Mouse (Mus musculus) layer of hippocampus, postnatal 36 days (tissue): ENCODE measurements around the gene Ccdc136. TPM values are rescaled to one million over a fixed set of nuclear protein-coding genes. Genes with fewer than 3 reads are reported as not detected.

Source experiments
- DNase-seq, 2 experiments: peaks; one replicate each; pipeline ENCODE4 v3.0.0; 2022
- microRNA-seq, 2 experiments: library from miRNA; unstranded; fragments of <30 nt; microRNA quantifications; one replicate each; pipeline ENCODE4 v1.2.0; 2021
- total RNA-seq, 2 experiments: library from RNA; stranded (reverse); gene quantifications; 2 replicates each; pipeline ENCODE4 v1.2.3; 2021

The Ccdc136 gene
- total RNA-seq, 2 experiments from 2014 or later = 62.7 to 64.8 TPM

DNA sequence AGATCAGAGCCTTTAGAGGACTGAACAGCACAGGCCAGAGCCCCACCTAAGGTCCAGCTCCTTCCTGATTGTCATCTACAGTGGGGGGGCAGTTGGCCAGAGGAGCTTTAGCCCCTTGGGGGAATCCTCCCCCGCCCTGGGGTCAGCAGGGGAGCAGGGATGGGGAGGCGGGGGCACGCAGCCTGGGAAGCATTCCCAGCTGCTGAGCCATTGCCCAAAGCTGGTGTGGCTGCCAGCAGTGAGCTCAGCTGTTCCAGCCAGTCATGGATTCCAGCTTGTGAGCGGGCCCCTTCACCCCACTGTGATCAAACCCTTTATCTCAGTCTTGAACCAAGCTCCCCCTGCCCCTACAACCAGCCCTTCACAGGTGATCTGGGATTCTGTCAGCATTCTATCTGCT, 43.1 kb downstream of the Ccdc136 start:
- DNase-seq = peak in 1 of 2 experiments; percentile 20

DNA sequence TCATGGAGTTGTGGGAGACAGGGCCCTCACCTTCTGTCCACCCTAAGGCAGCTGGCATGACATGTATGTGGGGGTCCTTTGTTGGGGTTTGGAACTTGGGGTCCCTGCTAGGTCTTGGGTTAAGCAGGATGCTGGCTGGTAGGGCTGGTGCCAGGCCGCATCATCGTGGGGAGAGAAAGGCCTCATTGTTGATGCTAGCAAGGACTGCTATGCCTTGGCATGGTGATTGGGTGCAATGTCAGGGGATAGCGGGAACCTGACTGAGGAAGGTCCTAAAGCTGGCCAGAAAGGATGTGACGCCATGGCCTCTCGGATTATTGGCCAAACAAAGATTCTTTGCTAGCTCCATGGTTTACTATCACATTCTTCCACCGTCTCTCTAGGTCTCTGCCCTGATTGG, 43.7 kb downstream of the Ccdc136 start:
- DNase-seq = no peak

DNA sequence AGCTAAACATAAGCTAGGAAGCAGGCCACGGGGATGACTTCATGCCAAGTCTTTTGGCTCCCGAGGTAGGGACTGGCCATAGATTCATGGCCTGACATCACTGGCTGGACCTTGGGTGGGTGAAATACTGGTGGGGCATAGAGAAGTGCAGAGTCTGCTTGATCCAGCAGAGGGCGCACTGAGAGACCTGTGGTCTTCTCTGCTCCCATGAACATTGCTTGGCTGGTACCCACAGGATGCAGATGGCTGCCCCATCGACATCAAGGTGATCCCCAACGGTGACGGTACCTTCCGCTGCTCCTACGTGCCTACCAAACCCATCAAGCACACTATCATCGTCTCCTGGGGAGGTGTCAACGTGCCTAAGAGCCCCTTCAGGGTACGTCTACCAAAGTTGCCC, 48.7 kb downstream of the Ccdc136 start:
- DNase-seq = no peak

DNA sequence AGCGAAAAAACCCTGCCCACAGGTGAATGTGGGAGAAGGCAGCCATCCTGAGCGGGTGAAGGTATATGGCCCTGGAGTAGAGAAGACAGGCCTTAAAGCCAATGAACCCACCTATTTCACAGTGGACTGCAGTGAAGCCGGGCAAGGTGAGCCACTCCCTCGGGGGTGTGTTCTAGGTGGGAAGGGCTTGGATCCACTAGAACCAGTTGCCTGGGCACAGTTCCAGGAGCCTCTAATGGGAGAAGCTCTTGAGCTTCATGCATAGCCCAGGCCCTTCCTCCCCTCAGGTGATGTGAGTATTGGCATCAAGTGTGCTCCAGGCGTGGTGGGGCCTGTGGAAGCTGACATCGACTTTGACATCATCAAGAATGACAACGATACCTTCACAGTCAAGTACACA, 49.2 kb downstream of the Ccdc136 start:
- DNase-seq = no peak

DNA sequence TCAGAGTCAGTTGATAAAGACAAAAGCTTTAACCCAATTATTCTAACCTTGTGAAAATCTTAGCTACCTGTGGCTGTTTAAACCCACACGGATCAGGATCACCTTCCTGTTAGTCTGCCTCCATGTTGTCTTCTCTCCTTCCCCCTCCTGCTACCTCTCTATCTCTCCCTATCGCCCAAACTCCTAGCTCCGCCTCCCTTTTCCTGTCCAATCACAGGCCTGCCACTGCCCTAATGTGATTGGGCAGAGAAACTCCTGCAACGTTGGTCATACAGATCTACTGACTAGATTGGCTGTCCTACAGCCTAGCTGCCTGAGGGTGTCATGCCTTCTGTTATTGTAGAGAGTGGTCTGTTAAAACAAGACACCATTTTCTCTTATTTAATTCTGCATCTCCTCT, 53.7 kb downstream of the Ccdc136 start:
- DNase-seq = no peak

DNA sequence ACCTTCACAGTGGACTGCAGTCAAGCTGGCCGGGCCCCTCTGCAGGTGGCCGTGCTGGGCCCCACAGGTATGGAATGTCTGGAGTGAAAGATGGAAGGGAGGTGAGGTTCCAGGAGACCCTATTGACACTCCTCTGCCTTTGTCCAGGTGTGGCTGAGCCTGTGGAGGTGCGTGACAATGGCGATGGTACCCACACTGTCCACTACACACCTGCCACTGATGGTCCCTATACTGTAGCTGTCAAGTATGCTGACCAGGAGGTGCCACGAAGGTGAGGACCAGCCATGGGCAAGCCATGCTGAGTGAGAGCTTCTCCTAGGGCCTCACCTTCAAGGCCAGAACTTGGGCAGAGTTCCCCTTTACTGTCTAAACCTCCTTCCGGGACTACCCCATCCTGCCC, 54.6 kb downstream of the Ccdc136 start:
- DNase-seq = no peak

DNA sequence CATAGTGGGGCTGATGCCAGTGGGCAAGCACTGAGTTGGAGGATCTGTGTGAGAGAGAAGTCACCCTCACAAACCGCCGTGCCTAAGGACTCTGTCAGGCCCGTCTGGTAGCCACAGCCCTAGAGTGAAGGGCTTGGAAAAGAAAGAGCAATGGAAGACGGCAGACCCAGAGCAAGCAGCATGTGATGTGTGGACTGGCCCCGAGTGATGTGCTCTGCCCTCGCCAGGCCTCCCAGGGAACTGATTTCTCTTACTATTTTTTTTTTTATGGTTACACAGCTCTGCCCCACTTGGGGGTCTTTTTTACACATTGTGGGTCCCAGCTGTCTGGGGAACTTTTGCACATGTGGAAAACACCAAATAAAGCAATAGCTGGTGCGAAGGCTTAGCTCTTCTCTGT, 65.4 kb downstream of the Ccdc136 start:
- DNase-seq = no peak

DNA sequence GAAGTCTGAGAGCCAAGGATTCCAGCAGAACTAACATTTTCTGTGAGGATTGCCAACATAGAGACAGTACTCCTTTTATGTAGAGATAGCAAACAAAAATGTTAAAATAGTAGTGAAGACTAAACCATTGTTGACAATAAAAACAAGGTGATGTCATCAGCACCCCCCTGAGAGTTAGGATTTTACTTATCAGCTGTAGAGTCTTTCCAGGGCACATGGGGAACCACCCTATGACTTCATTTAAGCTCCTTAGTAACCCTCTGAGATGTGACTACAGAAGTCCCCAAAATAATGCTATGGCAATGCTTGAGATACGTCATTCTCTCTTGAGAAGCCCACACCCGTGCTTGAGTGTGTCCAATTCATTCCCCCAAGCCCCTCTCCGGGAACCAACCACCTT, 67.3 kb downstream of the Ccdc136 start:
- no peak for DNase-seq

DNA sequence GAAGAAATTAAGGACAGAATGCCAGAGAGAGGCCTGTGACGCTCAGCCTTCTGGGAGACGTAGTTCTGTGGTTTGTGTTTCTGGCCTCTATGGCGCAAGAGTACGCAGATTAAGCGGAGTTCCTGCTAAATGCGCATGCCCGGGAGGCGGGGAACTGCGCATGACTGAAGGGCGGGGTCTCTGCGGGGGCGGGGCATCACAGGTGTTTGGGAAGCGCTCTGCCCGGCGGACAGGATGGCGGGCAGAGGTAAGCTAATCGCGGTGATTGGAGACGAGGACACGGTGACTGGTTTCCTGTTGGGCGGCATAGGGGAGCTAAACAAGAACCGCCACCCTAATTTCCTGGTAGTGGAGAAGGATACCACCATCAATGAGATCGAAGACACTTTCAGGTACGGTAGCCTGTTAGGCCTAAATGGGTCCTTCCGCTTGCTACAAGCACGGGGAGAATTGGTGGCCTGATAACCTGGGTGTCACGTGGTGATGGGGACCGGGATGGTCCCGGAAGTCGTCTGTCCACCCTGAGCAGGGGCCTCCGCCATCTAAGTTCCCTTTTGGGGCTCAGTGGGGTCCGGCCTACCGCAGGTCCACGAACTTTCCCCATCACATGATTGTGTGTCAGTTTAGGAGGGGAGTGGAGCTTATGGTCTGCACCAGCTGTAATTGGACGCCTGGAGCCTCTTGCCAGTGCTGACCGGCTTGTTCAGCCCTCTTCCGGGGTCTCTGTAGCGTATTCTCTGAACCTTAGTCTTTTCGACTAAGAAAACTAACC, 71.7 kb downstream of the Ccdc136 start, which contains the start of gene Atp6v1f:
TSS of gene Atp6v1f (plus strand) at position 136 of the 772 bp plus-strand sequence.
- DNase-seq = peak; percentile 90

DNA sequence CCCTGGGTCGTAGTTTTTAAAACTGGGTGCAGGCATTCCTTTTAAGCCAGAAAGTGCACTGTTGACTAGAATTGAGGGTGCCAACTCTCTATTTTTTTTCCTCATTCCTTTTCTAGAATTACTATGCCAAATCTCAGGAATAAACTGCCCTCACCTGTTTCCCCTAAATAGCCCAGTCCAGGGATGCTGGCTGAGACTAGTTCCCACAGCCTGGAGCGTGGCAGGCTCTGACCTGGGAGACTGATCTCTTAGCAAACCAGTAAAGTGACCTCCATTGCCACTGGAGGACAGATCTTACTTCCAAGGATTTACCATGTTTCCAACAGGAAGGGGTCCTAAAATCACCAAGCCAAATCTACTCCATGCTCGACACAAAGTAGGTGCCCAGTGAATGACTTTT, 72.7 kb downstream of the Ccdc136 start:
- DNase-seq = no peak

DNA sequence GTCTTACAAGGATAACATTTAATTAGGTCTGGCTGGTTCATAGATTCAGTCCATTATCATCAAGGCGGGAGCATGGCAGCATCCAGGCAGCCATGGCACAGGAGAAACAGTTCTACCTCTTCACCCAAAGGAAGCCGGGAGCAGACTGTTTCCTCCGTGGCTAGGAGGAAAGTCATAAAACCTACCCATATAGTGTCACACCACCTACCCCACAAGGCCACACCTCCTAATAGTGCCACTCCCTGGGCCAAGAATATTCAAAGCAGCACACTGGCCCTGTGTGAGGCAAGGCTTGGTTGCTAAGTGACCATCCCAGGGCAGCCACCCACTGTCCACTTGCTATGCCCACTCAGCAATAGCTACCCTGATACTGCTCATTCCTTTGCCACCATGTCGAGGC, 75.0 kb downstream of the Ccdc136 start, which contains the start of gene Atp6v1fnb:
TSS of gene Atp6v1fnb (plus strand) at position 301 of the 400 bp plus-strand sequence.
- DNase-seq = no peak

DNA sequence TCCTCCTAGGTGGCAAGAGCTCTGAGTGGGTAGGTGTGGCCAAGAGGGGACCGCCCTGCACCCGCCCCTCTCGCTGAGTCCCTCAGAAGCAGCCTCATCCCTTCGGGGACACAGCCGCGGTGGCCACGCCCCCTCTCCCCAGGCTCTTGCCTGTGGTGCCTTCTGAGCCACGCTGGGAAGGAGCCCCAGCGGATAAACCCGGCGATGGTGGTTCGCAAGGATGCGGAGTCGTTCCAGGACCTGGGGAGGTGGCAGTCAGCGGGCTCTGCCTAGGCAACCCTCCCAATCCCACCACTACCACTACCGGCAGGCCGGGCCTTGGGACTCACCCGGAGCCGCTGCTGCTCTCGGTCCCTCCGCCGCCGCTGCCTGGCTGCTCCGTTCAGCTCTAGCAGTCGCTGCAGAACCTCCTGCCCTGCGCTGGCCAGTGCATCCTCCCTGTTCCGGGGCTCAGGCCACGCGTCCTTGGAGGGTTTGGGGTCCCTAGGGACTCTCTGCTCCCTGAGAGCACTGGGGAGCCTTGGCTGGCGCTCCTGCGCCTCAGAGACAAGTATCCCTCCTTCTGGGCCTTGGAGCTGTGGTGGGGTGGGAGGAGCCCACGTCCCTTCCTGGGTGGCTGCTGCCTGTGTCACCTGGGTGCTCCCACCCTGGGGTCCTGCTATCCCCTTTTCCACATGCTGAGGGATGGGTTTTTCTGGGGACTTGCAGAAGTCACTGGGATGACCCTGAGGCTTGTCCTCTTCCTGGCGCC, 78.0 kb downstream of the Ccdc136 start:
- DNase-seq = peak; percentile 70 to 73

DNA sequence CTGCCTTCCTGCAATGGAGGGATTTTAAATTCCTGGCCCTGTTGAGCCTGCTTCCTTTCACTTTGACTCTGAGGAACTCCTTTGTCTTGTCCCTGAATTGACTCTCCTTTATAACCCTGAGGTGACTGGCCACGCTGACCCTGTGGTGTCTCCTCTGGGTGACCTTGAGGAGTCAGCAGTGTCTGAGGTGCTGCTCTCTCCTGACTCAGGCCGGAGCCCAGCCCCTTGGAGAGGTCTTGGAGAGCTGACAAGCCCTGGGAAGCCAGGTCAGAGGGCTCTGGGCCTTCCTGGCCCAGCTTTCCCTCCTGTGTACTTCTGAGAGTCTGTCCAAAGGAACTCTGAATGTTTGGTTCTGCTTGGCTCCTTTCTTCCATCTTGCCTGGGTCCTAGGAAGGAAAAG, 78.6 kb downstream of the Ccdc136 start:
- DNase-seq = no peak

Small RNA genes lying within 50 kb of the gene (microRNA-seq; reads per million reads assigned to microRNA genes)
- 0.30 to 0.42 reads per million in 2 experiments for gene Gm26220
- gene Gm44354 = 0 reads per million in 2 experiments

Other genes with a start within 250 kb of the Ccdc136 start
- 10 to 100 TPM; 46.1 to 53.8 TPM for gene Rbm28, start 231.3 kb upstream of the Ccdc136 start, total RNA-seq
- gene Prrt4, start 216.7 kb upstream of the Ccdc136 start, total RNA-seq = 1 to 10 TPM; 2.0 to 2.1 TPM
- 10 to 100 TPM; 40.9 to 41.8 TPM for gene Impdh1, start 179.9 kb upstream of the Ccdc136 start, total RNA-seq
- gene Hilpda, start 123.8 kb upstream of the Ccdc136 start, total RNA-seq = 1 to 10 TPM; 5.9 to 6.2 TPM
- gene Fam71f2, start 116.7 kb upstream of the Ccdc136 start, total RNA-seq = under 1 TPM; 0.60 to 0.86 TPM
- not detected for gene Fam71f1, start 77.2 kb upstream of the Ccdc136 start, total RNA-seq
- gene Calu, start 48.2 kb upstream of the Ccdc136 start, total RNA-seq = 10 to 100 TPM; 67.7 to 70.1 TPM
- gene Opn1sw, start 7.8 kb upstream of the Ccdc136 start, total RNA-seq = not detected
- gene Flnc, start 36.9 kb downstream of the Ccdc136 start, total RNA-seq = 1 to 10 TPM; 1.1 to 1.2 TPM
- gene Atp6v1f, start 71.4 kb downstream of the Ccdc136 start, total RNA-seq = 100 to 1,000 TPM; 242 to 264 TPM
- 1 to 10 TPM; 1.2 to 2.0 TPM for gene Atp6v1fnb, start 75.1 kb downstream of the Ccdc136 start, total RNA-seq
- 1 to 10 TPM; 1.7 to 1.9 TPM for gene Kcp, start 111.6 kb downstream of the Ccdc136 start, total RNA-seq
- 1 to 10 TPM; 4.5 to 4.8 TPM for gene Irf5, start 130.3 kb downstream of the Ccdc136 start, total RNA-seq
- 10 to 100 TPM; 72.3 to 73.1 TPM for gene Tnpo3, start 213.6 kb downstream of the Ccdc136 start, total RNA-seq